Mouse (Mus musculus) ES-Bruce4 (cell line): ENCODE data around the gene Sertad2. TPM values are rescaled to one million over a fixed set of nuclear protein-coding genes. Genes with fewer than 3 reads are reported as not detected.

Source experiments
- H3K27ac ChIP-seq: 2 replicates; pipeline ENCODE4 v1.5.1; 2012; ENCODE audit warnings: low read length, inconsistent platforms; ENCODE audit not compliant: insufficient read depth
- H3K27me3 ChIP-seq: 2 replicates; pipeline ENCODE4 v1.6.1; 2012; ENCODE audit warnings: mild to moderate bottlenecking, low read length, inconsistent platforms; ENCODE audit not compliant: control insufficient read depth, poor library complexity, insufficient read depth, severe bottlenecking
- H3K36me3 ChIP-seq: 2 replicates; pipeline ENCODE4 v1.6.1; 2012; ENCODE audit warnings: inconsistent platforms, mild to moderate bottlenecking, low read length, moderate library complexity; ENCODE audit not compliant: control insufficient read depth, poor library complexity, insufficient read depth, severe bottlenecking
- H3K4me1 ChIP-seq: one replicate; pipeline ENCODE4 v1.8.1; 2011; ENCODE audit warnings: low read length; ENCODE audit not compliant: control insufficient read depth, insufficient read depth
- H3K4me3 ChIP-seq: 2 replicates; pipeline ENCODE4 v1.5.1; 2011; ENCODE audit warnings: low read depth, mild to moderate bottlenecking, low read length
- H3K9ac ChIP-seq: 2 replicates; pipeline ENCODE4 v1.6.1; 2012; ENCODE audit warnings: low read depth, mild to moderate bottlenecking, inconsistent platforms; ENCODE audit not compliant: poor library complexity, severe bottlenecking
- H3K9me3 ChIP-seq: replicated peaks from 2 replicates; pipeline ENCODE4 v1.6.1; 2012; ENCODE audit warnings: mild to moderate bottlenecking, low read length, inconsistent platforms; ENCODE audit not compliant: control insufficient read depth, poor library complexity, insufficient read depth, severe bottlenecking
- CTCF ChIP-seq: IDR thresholded peaks from one replicate; pipeline ENCODE4 v1.8.1; 2011; ENCODE audit warnings: low read depth, low read length
- EP300 ChIP-seq: IDR thresholded peaks from 2 replicates; pipeline ENCODE4 v1.6.1; 2011; ENCODE audit warnings: low read depth, low read length; ENCODE audit not compliant: insufficient read depth
- POLR2A ChIP-seq: IDR thresholded peaks from one replicate; pipeline ENCODE4 v1.8.1; 2011; ENCODE audit warnings: low read length; ENCODE audit not compliant: insufficient read depth
- polyA plus RNA-seq: library from polyadenylated mRNA; stranded (reverse); fragments of >200 nt; gene quantifications from 2 replicates; pipeline ENCODE4 v1.2.4, GENCODE M21; 2011; ENCODE audit warnings: low read depth; ENCODE audit not compliant: missing spikeins, insufficient read depth, insufficient read length

Sertad2 gene
- polyA plus RNA-seq, 1 experiment, result 23.1 TPM

DNA sequence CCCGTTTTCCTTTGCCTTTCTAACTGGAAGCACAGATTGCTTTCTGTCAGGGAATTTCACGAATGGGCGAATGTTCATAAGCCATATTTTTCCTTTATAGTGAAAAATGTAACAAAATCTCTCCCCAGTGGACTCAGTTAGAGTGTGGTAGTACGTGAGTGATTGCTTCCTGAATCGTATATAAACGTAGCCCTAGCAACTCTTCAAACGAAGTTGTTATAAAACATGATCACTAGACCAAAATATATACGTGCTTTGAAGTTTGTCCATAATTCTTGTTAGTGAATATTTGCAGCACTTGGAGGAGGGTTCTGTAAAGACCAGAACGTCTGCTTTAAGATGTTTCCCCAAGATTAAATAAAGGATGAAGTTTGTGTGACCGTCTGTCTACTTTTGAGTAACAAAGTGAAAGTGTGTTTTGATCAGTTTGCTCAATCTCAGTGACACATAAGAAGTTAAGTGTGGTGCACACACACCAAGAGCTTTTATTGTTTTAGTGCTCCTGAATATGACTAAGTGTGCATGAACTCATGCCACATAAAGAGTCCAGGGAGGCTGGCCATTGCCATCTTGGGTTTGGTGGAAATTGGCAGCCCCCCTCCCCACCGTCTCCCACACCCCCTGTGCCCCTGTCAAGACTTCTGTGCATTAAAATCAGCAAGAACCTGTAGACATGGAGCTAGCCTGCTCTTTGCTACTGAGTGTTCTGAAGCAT lies 16.3 kb downstream of the Sertad2 start:
- Histone ChIP-seq H3K4me1 (no peaks in the 10 kb centered on the region), H3K27me3 (no peaks in the 10 kb centered on the region), H3K4me3 (no peak overlapping the region), H3K27ac (no peak overlapping the region), H3K36me3 (peaks cover 2% of the 10 kb centered on the region), H3K9me3 (no peaks in the 10 kb centered on the region), H3K9ac (no peak overlapping the region)
- TF ChIP-seq POLR2A (no peak), CTCF (no peak)

GRCm38 (mm10) chr11:20559951-20560642 lies 17.0 kb downstream of the Sertad2 start:
- H3K9ac ChIP-seq, result no peak overlapping the region
- H3K4me3 ChIP-seq, result no peak overlapping the region
- no peak overlapping the region for H3K27ac ChIP-seq
- H3K4me1 ChIP-seq, result no peaks in the 10 kb centered on the region
- no peaks in the 10 kb centered on the region for H3K9me3 ChIP-seq
- H3K27me3 ChIP-seq, result no peaks in the 10 kb centered on the region
- TF ChIP-seq POLR2A (no peak), EP300 (no peak), CTCF (no peak)
- H3K36me3 ChIP-seq, result peaks cover 1% of the 10 kb centered on the region

- H3K9me3 ChIP-seq, result no peaks in the 10 kb centered on the region
- no peak overlapping the region for H3K4me3 ChIP-seq
- H3K36me3 ChIP-seq, result no peaks in the 10 kb centered on the region; the same call in 1 of the 2 replicates
- H3K27ac ChIP-seq, result no peak overlapping the region
- no peaks in the 10 kb centered on the region for H3K27me3 ChIP-seq
- no peaks in the 10 kb centered on the region for H3K4me1 ChIP-seq
- TF ChIP-seq POLR2A (no peak), EP300 (no peak), CTCF (no peak)
- no peak overlapping the region for H3K9ac ChIP-seq
Measured at GRCm38 (mm10) chr11:20561323-20562002, 18.4 kb downstream of the Sertad2 start.

DNA sequence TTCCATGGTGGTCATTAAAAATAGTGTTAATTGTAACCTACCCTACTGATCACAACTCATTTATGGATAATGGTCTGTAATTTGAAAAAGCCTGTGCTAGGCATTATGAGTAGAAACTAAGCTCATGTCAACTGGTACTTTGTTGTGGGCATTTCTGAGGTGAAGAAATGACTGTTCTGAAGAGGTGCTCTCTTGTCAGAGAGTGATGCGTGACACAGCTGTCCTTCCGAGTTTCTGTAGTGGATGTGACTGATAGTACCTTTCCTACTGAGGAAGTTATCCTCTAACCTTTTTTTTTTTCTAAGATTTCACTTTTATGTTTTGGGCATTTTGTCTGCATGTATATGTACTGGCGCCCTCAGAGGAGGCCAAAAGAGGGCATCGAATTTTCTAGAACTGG lies 22.0 kb downstream of the Sertad2 start:
- TF ChIP-seq EP300 (no peak), POLR2A (no peak), CTCF (no peak)

GRCm38 (mm10) chr11:20571702-20572413 lies 28.8 kb downstream of the Sertad2 start:
- no peaks in the 10 kb centered on the region for H3K36me3 ChIP-seq
- no peaks in the 10 kb centered on the region for H3K9me3 ChIP-seq

More for the DNA sequence above, 22.0 kb downstream of the Sertad2 start:
- Histone ChIP-seq H3K9ac (no peak overlapping the region), H3K4me1 (no peaks in the 10 kb centered on the region), H3K4me3 (no peak overlapping the region), H3K36me3 (no peaks in the 10 kb centered on the region), H3K27me3 (no peaks in the 10 kb centered on the region), H3K9me3 (no peaks in the 10 kb centered on the region), H3K27ac (no peak overlapping the region)

More at GRCm38 (mm10) chr11:20571702-20572413, 28.8 kb downstream of the Sertad2 start:
- Histone ChIP-seq H3K4me3 (no peak overlapping the region), H3K4me1 (no peaks in the 10 kb centered on the region), H3K27ac (no peak overlapping the region), H3K9ac (no peak overlapping the region), H3K27me3 (no peaks in the 10 kb centered on the region)
- no peak for TF ChIP-seq POLR2A
- TF ChIP-seq CTCF, result no peak
- TF ChIP-seq EP300, result no peak
